Mouse (Mus musculus) liver, embryonic 13.5 days (tissue): ENCODE measurements around the gene Ifna13. TPM values are rescaled to one million over a fixed set of nuclear protein-coding genes. Genes with fewer than 3 reads are reported as not detected.
A peak's percentile ranks its signal among the peaks of the same experiment; 100 is the strongest.

Experiments used
- ATAC-seq: fragments of 200-750 bp; cut with Nextera tagmentation; 2 replicates; pipeline ENCODE4 v1.8.0; 2017; ENCODE audit warnings: low read depth, mild to moderate bottlenecking, moderate number of reproducible peaks, moderate library complexity
- DNase-seq: peaks from one replicate; pipeline ENCODE4 v3.0.0; 2022
- H3K27ac ChIP-seq: fragments of 300-500 bp; sonication (generic); 2 replicates; pipeline ENCODE4 v1.5.1; 2015; ENCODE audit warnings: moderate library complexity, mild to moderate bottlenecking, inconsistent platforms
- H3K27me3 ChIP-seq: fragments of 300-500 bp; sonication (generic); 2 replicates; pipeline ENCODE4 v1.6.1; 2015; ENCODE audit warnings: mild to moderate bottlenecking, inconsistent platforms
- H3K36me3 ChIP-seq: fragments of 300-500 bp; sonication (generic); 2 replicates; pipeline ENCODE4 v1.6.1; 2015; ENCODE audit warnings: mild to moderate bottlenecking, inconsistent platforms
- H3K4me1 ChIP-seq: fragments of 300-500 bp; sonication (generic); replicated peaks from 2 replicates; pipeline ENCODE4 v1.6.1; 2015; ENCODE audit warnings: inconsistent platforms
- H3K4me2 ChIP-seq: fragments of 300-500 bp; sonication (generic); 2 replicates; pipeline ENCODE4 v1.6.1; 2015; ENCODE audit warnings: inconsistent platforms, mild to moderate bottlenecking, moderate library complexity
- H3K4me3 ChIP-seq: fragments of 300-500 bp; sonication (generic); replicated peaks from 2 replicates; pipeline ENCODE4 v1.5.1; 2015; ENCODE audit warnings: mild to moderate bottlenecking, inconsistent platforms
- H3K9ac ChIP-seq: fragments of 300-500 bp; sonication (generic); 2 replicates; pipeline ENCODE4 v1.6.1; 2015; ENCODE audit warnings: mild to moderate bottlenecking, inconsistent platforms
- H3K9me3 ChIP-seq: fragments of 300-500 bp; sonication (generic); replicated peaks from 2 replicates; pipeline ENCODE4 v1.6.1; 2016; ENCODE audit warnings: inconsistent platforms
- WGBS: fragments of 180-500 bp; shearing (Covaris S2); methylation state at CpG from one replicate; pipeline ENCODE4 v1.1.7; 2015; ENCODE audit not compliant: insufficient replicate concordance; 5-methylcytosine and 5-hydroxymethylcytosine counted together
- polyA plus RNA-seq: library from polyadenylated mRNA; unstranded; fragments of >200 nt; fragmentation: Nextera tagmentation; extraction: Ambion mirVana; gene quantifications from 2 replicates; pipeline ENCODE4 v1.2.1, GENCODE M21; 2015

Ifna13 gene
- polyA plus RNA-seq, 1 experiment from 2014 or later, result not detected

- Histone ChIP-seq H3K4me3 (peak overlapping the region; percentile 47), H3K4me2 (peak overlapping the region; percentile 55), H3K27me3 (no peaks in the 10 kb centered on the region), H3K36me3 (no peaks in the 10 kb centered on the region), H3K27ac (no peak overlapping the region), H3K9ac (no peak overlapping the region), H3K9me3 (no peaks in the 10 kb centered on the region), H3K4me1 (no peaks in the 10 kb centered on the region)
- DNase-seq, result no peak
- ATAC-seq, result no peak
- 45% methylated on average over 8 of the region's 8 CpGs for WGBS
Measured at GRCm38 (mm10) chr4:88640704-88641076, 3.6 kb downstream of the Ifna13 start.

GRCm38 (mm10) chr4:88634311-88634710 lies 9.9 kb downstream of the Ifna13 start, which contains the start of gene C87499:
Gene C87499 (minus strand): TSS chr4:88634411.
- Histone ChIP-seq H3K4me2 (no peak within 1 kb of the TSS), H3K27me3 (no peaks in the 10 kb centered on the region), H3K4me1 (no peaks in the 10 kb centered on the region), H3K9me3 (no peaks in the 10 kb centered on the region), H3K27ac (no peak within 1 kb of the TSS), H3K4me3 (no peak within 1 kb of the TSS), H3K36me3 (no peaks in the 10 kb centered on the region), H3K9ac (no peak within 1 kb of the TSS)
- no peak for DNase-seq
- WGBS, result 73% methylated on average over 4 of the region's 4 CpGs
- no peak for ATAC-seq

- Histone ChIP-seq H3K9ac (no peak within 1 kb of the TSS), H3K4me3 (no peak within 1 kb of the TSS), H3K9me3 (no peaks in the 10 kb centered on the region), H3K4me1 (no peaks in the 10 kb centered on the region), H3K27ac (no peak within 1 kb of the TSS), H3K27me3 (no peaks in the 10 kb centered on the region), H3K4me2 (no peak within 1 kb of the TSS), H3K36me3 (no peaks in the 10 kb centered on the region)
- ATAC-seq (no peak), DNase-seq (no peak)
Measured at GRCm38 (mm10) chr4:88603276-88603675, 41.0 kb downstream of the Ifna13 start, which contains the start of gene Ifna12. Gene Ifna12 (minus strand): TSS chr4:88603376.

Other genes with a start within 250 kb of the Ifna13 start
- gene Hacd4, start 205.5 kb downstream of the Ifna13 start, polyA plus RNA-seq, result 5.2 and 5.6 TPM in 2 replicates
- not detected in 2 replicates for gene Ifnb1, start 121.7 kb downstream of the Ifna13 start, polyA plus RNA-seq
- gene Ifna15, start 86.2 kb downstream of the Ifna13 start, polyA plus RNA-seq, result not detected in 2 replicates
- not detected in 2 replicates for gene Ifna14, start 72.7 kb downstream of the Ifna13 start, polyA plus RNA-seq
- gene Ifna9, start 52.1 kb downstream of the Ifna13 start, polyA plus RNA-seq, result not detected in 2 replicates
- not detected in 2 replicates for gene Ifna12, start 41.1 kb downstream of the Ifna13 start, polyA plus RNA-seq
- gene C87499, start 10.0 kb downstream of the Ifna13 start, polyA plus RNA-seq, result not detected in 2 replicates
- not detected in 2 replicates for gene Ifna16, start 32.5 kb upstream of the Ifna13 start, polyA plus RNA-seq
- gene Ifna2, start 39.5 kb upstream of the Ifna13 start, polyA plus RNA-seq, result not detected in 2 replicates
- not detected in 2 replicates for gene Ifnab, start 46.9 kb upstream of the Ifna13 start, polyA plus RNA-seq
- gene Gm26566, start 77.3 kb upstream of the Ifna13 start, polyA plus RNA-seq, result 0.25 and 0.29 TPM in 2 replicates
- 24.6 and 33.1 TPM in 2 replicates for gene Klhl9, start 78.0 kb upstream of the Ifna13 start, polyA plus RNA-seq
- not detected in 2 replicates for gene Gm13271, start 110.4 kb upstream of the Ifna13 start, polyA plus RNA-seq
- not detected in 2 replicates for gene Gm13283, start 115.7 kb upstream of the Ifna13 start, polyA plus RNA-seq
- not detected in 2 replicates for gene Gm13290, start 129.4 kb upstream of the Ifna13 start, polyA plus RNA-seq
- gene Gm13289, start 132.5 kb upstream of the Ifna13 start, polyA plus RNA-seq, result not detected in 2 replicates
- gene Gm13272, start 135.4 kb upstream of the Ifna13 start, polyA plus RNA-seq, result not detected in 2 replicates
- gene Ifnz, start 137.7 kb upstream of the Ifna13 start, polyA plus RNA-seq, result not detected in 2 replicates
- gene Gm13276, start 141.2 kb upstream of the Ifna13 start, polyA plus RNA-seq, result 0.23 TPM in 1 of 2 replicates, not detected in the other
- gene Gm13277, start 144.2 kb upstream of the Ifna13 start, polyA plus RNA-seq, result not detected in 2 replicates
- gene Gm13278, start 147.1 kb upstream of the Ifna13 start, polyA plus RNA-seq, result not detected in 2 replicates
- gene Gm13275, start 150.0 kb upstream of the Ifna13 start, polyA plus RNA-seq, result not detected in 2 replicates
- not detected in 2 replicates for gene Gm13279, start 152.9 kb upstream of the Ifna13 start, polyA plus RNA-seq
- 0.25 and 0.31 TPM in 2 replicates for gene Gm13285, start 155.2 kb upstream of the Ifna13 start, polyA plus RNA-seq
- not detected in 2 replicates for gene Gm13287, start 158.8 kb upstream of the Ifna13 start, polyA plus RNA-seq
- not detected in 2 replicates for gene Gm13288, start 161.1 kb upstream of the Ifna13 start, polyA plus RNA-seq
- gene Ifna7, start 171.8 kb upstream of the Ifna13 start, polyA plus RNA-seq, result not detected in 2 replicates
- gene Ifna11, start 175.5 kb upstream of the Ifna13 start, polyA plus RNA-seq, result not detected in 2 replicates
- not detected in 2 replicates for gene Ifna6, start 183.0 kb upstream of the Ifna13 start, polyA plus RNA-seq
- gene Ifna5, start 191.1 kb upstream of the Ifna13 start, polyA plus RNA-seq, result not detected in 2 replicates
- gene Ifna4, start 197.4 kb upstream of the Ifna13 start, polyA plus RNA-seq, result not detected in 2 replicates
- not detected in 2 replicates for gene Ifna1, start 205.6 kb upstream of the Ifna13 start, polyA plus RNA-seq
- gene Ifne, start 235.7 kb upstream of the Ifna13 start, polyA plus RNA-seq, result not detected in 2 replicates